Mouse (Mus musculus): ENCODE results near the gene Cbr2. TPM values are rescaled to one million over a fixed set of nuclear protein-coding genes. Genes with fewer than 3 reads are reported as not detected.

The Cbr2 gene
- polyA plus RNA-seq, 1 experiment from 2014 or later: 0.39 TPM

Other genes with a start within 250 kb of the Cbr2 start
- 131 and 135 TPM in 2 replicates for gene Mrpl12, start 247.5 kb downstream of the Cbr2 start, polyA plus RNA-seq (2014; fragmentation: Nextera tagmentation; extraction: Ambion mirVana)
- 24.7 and 30.0 TPM in 2 replicates for gene Slc25a10, start 240.3 kb downstream of the Cbr2 start, polyA plus RNA-seq (2014; fragmentation: Nextera tagmentation; extraction: Ambion mirVana)
- gene Gcgr, start 201.4 kb downstream of the Cbr2 start, polyA plus RNA-seq (2014; fragmentation: Nextera tagmentation; extraction: Ambion mirVana): 0.19 and 0.22 TPM in 2 replicates
- 248 and 267 TPM in 2 replicates for gene Mcrip1, start 182.4 kb downstream of the Cbr2 start, polyA plus RNA-seq (2014; fragmentation: Nextera tagmentation; extraction: Ambion mirVana)
- not detected in 2 replicates for gene Ppp1r27, start 181.0 kb downstream of the Cbr2 start, polyA plus RNA-seq (2014; fragmentation: Nextera tagmentation; extraction: Ambion mirVana)
- gene P4hb, start 158.9 kb downstream of the Cbr2 start, polyA plus RNA-seq (2014; fragmentation: Nextera tagmentation; extraction: Ambion mirVana): 248 and 330 TPM in 2 replicates
- gene Arhgdia, start 150.5 kb downstream of the Cbr2 start, polyA plus RNA-seq (2014; fragmentation: Nextera tagmentation; extraction: Ambion mirVana): 419 and 479 TPM in 2 replicates
- 191 and 222 TPM in 2 replicates for gene Alyref, start 133.7 kb downstream of the Cbr2 start, polyA plus RNA-seq (2014; fragmentation: Nextera tagmentation; extraction: Ambion mirVana)
- gene Anapc11, start 133.7 kb downstream of the Cbr2 start, polyA plus RNA-seq (2014; fragmentation: Nextera tagmentation; extraction: Ambion mirVana): 209 and 236 TPM in 2 replicates
- gene Npb, start 123.6 kb downstream of the Cbr2 start, polyA plus RNA-seq (2014; fragmentation: Nextera tagmentation; extraction: Ambion mirVana): 1.3 TPM in 1 of 2 replicates, not detected in the other
- gene Pcyt2, start 114.2 kb downstream of the Cbr2 start, polyA plus RNA-seq (2014; fragmentation: Nextera tagmentation; extraction: Ambion mirVana): 170 and 187 TPM in 2 replicates
- gene Sirt7, start 106.9 kb downstream of the Cbr2 start, polyA plus RNA-seq (2014; fragmentation: Nextera tagmentation; extraction: Ambion mirVana): 42.8 and 48.2 TPM in 2 replicates
- 30.5 and 36.8 TPM in 2 replicates for gene Mafg, start 98.5 kb downstream of the Cbr2 start, polyA plus RNA-seq (2014; fragmentation: Nextera tagmentation; extraction: Ambion mirVana)
- gene Pycr1, start 88.3 kb downstream of the Cbr2 start, polyA plus RNA-seq (2014; fragmentation: Nextera tagmentation; extraction: Ambion mirVana): 15.3 and 24.9 TPM in 2 replicates
- gene Myadml2, start 84.0 kb downstream of the Cbr2 start, polyA plus RNA-seq (2014; fragmentation: Nextera tagmentation; extraction: Ambion mirVana): 2.3 and 2.5 TPM in 2 replicates
- gene Notum, start 70.9 kb downstream of the Cbr2 start, polyA plus RNA-seq (2014; fragmentation: Nextera tagmentation; extraction: Ambion mirVana): 1.3 and 6.2 TPM in 2 replicates
- gene Aspscr1, start 59.1 kb downstream of the Cbr2 start, polyA plus RNA-seq (2014; fragmentation: Nextera tagmentation; extraction: Ambion mirVana): 137 and 141 TPM in 2 replicates
- 87.6 and 95.8 TPM in 2 replicates for gene Cenpx, start 18.4 kb downstream of the Cbr2 start, polyA plus RNA-seq (2014; fragmentation: Nextera tagmentation; extraction: Ambion mirVana)
- gene Lrrc45, start 18.2 kb downstream of the Cbr2 start, polyA plus RNA-seq (2014; fragmentation: Nextera tagmentation; extraction: Ambion mirVana): 53.9 and 59.4 TPM in 2 replicates
- gene Rac3, start 10.6 kb downstream of the Cbr2 start, polyA plus RNA-seq (2014; fragmentation: Nextera tagmentation; extraction: Ambion mirVana): 70.7 and 135 TPM in 2 replicates
- gene Dcxr, start 4.8 kb downstream of the Cbr2 start, polyA plus RNA-seq (2014; fragmentation: Nextera tagmentation; extraction: Ambion mirVana): 10.2 and 10.5 TPM in 2 replicates
- gene Hmga1b, start 30.7 kb upstream of the Cbr2 start, polyA plus RNA-seq (2014; fragmentation: Nextera tagmentation; extraction: Ambion mirVana): 0.52 and 2.1 TPM in 2 replicates
- gene Rfng, start 52.1 kb upstream of the Cbr2 start, polyA plus RNA-seq (2014; fragmentation: Nextera tagmentation; extraction: Ambion mirVana): 89.6 and 91.1 TPM in 2 replicates
- gene Gps1, start 52.2 kb upstream of the Cbr2 start, polyA plus RNA-seq (2014; fragmentation: Nextera tagmentation; extraction: Ambion mirVana): 302 and 312 TPM in 2 replicates
- 44.8 and 47.8 TPM in 2 replicates for gene Dus1l, start 64.3 kb upstream of the Cbr2 start, polyA plus RNA-seq (2014; fragmentation: Nextera tagmentation; extraction: Ambion mirVana)
- 107 and 117 TPM in 2 replicates for gene Fasn, start 92.4 kb upstream of the Cbr2 start, polyA plus RNA-seq (2014; fragmentation: Nextera tagmentation; extraction: Ambion mirVana)
- gene Ccdc57, start 200.8 kb upstream of the Cbr2 start, polyA plus RNA-seq (2014; fragmentation: Nextera tagmentation; extraction: Ambion mirVana): 6.1 and 6.7 TPM in 2 replicates
- 2.9 and 4.6 TPM in 2 replicates for gene Slc16a3, start 216.4 kb upstream of the Cbr2 start, polyA plus RNA-seq (2014; fragmentation: Nextera tagmentation; extraction: Ambion mirVana)